Mouse (Mus musculus): Measurements from ENCODE around the gene Shtn1. TPM values are rescaled to one million over a fixed set of nuclear protein-coding genes. Genes with fewer than 3 reads are reported as not detected.

The Shtn1 gene
- polyA plus RNA-seq, 1 experiment from 2014 or later, result 1.1 TPM

DNA sequence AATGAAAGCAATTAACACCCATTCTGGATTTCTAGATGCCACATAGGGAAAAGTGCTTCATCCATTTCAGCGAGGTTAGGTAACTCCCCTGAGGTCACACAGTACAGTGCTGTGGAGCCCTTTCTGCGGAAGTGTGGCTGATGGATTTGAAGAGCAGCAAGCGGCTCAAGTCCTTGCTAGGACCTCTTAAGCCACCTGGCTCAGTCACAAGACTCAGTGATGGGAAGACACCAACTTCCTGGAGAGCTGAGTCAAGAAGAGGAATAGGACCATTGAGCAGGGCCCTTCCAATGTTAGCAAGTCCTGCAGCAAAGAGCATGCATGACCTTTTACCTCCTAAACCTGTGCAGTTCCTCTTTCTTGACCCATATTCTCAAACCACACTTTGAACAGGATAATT, 1.5 kb downstream of the Shtn1 start:
- no peak overlapping the region for H3K9ac ChIP-seq (ENCODE audit: low read length)
- WGBS, result 65% methylated on average over 3 of the region's 3 CpGs
- peaks cover 32% of the 10 kb centered on the region for H3K27me3 ChIP-seq (ENCODE audit: control insufficient read depth, insufficient read depth, low read length)
- H3K4me1 ChIP-seq (ENCODE audit: control insufficient read depth, insufficient read depth, low read length), result no peaks in the 10 kb centered on the region; the same call in 1 of the 2 replicates
- H3K9me3 ChIP-seq (replicated peaks; ENCODE audit: control insufficient read depth, low read length), result no peaks in the 10 kb centered on the region
- H3K4me2 ChIP-seq (ENCODE audit: low read depth, low read length), result no peak overlapping the region
- no peak overlapping the region for H3K4me3 ChIP-seq (ENCODE audit: low read length)
- H3K36me3 ChIP-seq (ENCODE audit: control insufficient read depth, insufficient read depth), result no peaks in the 10 kb centered on the region
- H3K27ac ChIP-seq (ENCODE audit: low read length), result no peak overlapping the region
- no peak for ATAC-seq (replicated peaks; ENCODE audit: extremely low read depth, insufficient read depth, low FRiP score)

DNA sequence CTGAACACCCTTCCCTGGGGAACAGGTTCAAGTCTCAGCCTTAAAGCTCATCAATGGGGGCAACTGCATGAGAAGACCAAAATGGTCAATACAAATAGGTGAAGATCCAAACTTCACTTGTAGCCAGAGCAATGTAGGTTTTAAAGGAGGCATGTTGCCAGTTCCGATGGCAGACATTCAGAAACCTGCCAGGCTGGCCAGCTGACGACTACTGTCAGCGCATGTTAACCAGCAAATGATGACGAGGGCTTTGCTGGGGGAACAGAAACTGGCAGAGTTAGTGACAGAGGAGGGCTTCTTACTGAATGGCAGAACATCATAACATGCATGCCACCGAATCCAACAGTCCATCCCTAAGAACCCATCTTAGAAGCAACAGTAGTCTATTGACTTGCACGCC, 2.9 kb downstream of the Shtn1 start:
- Histone ChIP-seq H3K9me3 (replicated peaks; ENCODE audit: control insufficient read depth, low read length) (no peaks in the 10 kb centered on the region), H3K27ac (ENCODE audit: low read length) (no peak overlapping the region), H3K9ac (ENCODE audit: low read length) (no peak overlapping the region), H3K4me1 (ENCODE audit: control insufficient read depth, insufficient read depth, low read length) (no peaks in the 10 kb centered on the region; the same call in 1 of the 2 replicates), H3K36me3 (ENCODE audit: control insufficient read depth, insufficient read depth) (no peaks in the 10 kb centered on the region), H3K4me3 (ENCODE audit: low read length) (no peak overlapping the region), H3K4me2 (ENCODE audit: low read depth, low read length) (no peak overlapping the region), H3K27me3 (ENCODE audit: control insufficient read depth, insufficient read depth, low read length) (peaks cover 32% of the 10 kb centered on the region)
- no peak for ATAC-seq (replicated peaks; ENCODE audit: extremely low read depth, insufficient read depth, low FRiP score)
- WGBS, result 79% methylated on average over 6 of the region's 6 CpGs

- ATAC-seq (replicated peaks; ENCODE audit: extremely low read depth, insufficient read depth, low FRiP score), result no peak
- no peak overlapping the region for H3K27ac ChIP-seq (ENCODE audit: low read length)
- WGBS, result 77% methylated on average over 2 of the region's 2 CpGs
- no peaks in the 10 kb centered on the region for H3K36me3 ChIP-seq (ENCODE audit: control insufficient read depth, insufficient read depth)
- no peaks in the 10 kb centered on the region for H3K9me3 ChIP-seq (replicated peaks; ENCODE audit: control insufficient read depth, low read length)
- H3K27me3 ChIP-seq (ENCODE audit: control insufficient read depth, insufficient read depth, low read length), result peaks cover 28% of the 10 kb centered on the region
- H3K4me3 ChIP-seq (ENCODE audit: low read length), result no peak overlapping the region
- H3K9ac ChIP-seq (ENCODE audit: low read length), result no peak overlapping the region
- no peak overlapping the region for H3K4me2 ChIP-seq (ENCODE audit: low read depth, low read length)
- H3K4me1 ChIP-seq (ENCODE audit: control insufficient read depth, insufficient read depth, low read length), result no peaks in the 10 kb centered on the region; the same call in 1 of the 2 replicates
Measured at GRCm38 (mm10) chr19:59071979-59072378, 3.9 kb downstream of the Shtn1 start.

DNA sequence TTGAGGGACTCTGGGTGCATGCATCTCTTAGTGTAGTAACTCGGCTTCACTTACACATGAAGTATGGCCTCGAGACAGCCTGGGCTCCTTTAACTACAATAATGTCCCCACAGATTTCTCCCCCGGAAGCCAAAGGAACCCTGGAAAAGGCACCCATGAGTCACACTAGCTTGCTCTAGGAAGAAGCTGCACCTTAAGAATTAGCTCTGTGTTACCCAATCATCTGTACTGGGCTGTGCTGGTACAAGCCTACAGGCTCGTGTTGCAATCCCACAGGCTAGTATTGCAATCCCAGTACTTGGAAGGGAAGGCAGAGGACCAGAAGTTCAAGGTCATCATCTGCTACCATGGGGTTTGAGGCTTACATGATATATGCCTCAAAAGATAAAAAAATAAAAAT, 4.5 kb downstream of the Shtn1 start:
- no peaks in the 10 kb centered on the region for H3K36me3 ChIP-seq (ENCODE audit: control insufficient read depth, insufficient read depth)
- H3K27ac ChIP-seq (ENCODE audit: low read length), result no peak overlapping the region
- H3K4me1 ChIP-seq (ENCODE audit: control insufficient read depth, insufficient read depth, low read length), result no peaks in the 10 kb centered on the region; the same call in 1 of the 2 replicates
- H3K4me3 ChIP-seq (ENCODE audit: low read length), result no peak overlapping the region
- peaks cover 23% of the 10 kb centered on the region for H3K27me3 ChIP-seq (ENCODE audit: control insufficient read depth, insufficient read depth, low read length)
- no peak overlapping the region for H3K4me2 ChIP-seq (ENCODE audit: low read depth, low read length)
- no peak overlapping the region for H3K9ac ChIP-seq (ENCODE audit: low read length)
- 77% methylated on average over 4 of the region's 4 CpGs for WGBS
- no peaks in the 10 kb centered on the region for H3K9me3 ChIP-seq (replicated peaks; ENCODE audit: control insufficient read depth, low read length)
- ATAC-seq (replicated peaks; ENCODE audit: extremely low read depth, insufficient read depth, low FRiP score), result no peak

DNA sequence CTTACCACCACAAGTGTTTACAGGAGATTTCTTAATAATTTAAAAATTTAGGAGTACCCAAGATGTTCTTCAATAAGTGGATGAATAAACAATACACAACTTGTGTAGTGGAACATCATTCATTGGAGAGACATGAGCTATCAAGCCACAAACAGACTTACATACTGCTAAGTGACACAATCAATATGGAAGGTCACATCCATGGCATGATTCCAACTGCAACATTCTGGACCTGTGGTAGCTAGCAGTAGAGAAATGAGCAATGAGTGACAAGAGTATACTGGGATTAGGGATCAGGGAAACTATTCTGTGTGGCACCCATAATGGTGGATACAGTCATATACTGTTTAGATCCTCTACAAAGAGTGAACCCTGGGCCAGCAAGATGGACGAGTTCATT, 8.2 kb downstream of the Shtn1 start:
- no peak overlapping the region for H3K4me2 ChIP-seq (ENCODE audit: low read depth, low read length)
- H3K9me3 ChIP-seq (replicated peaks; ENCODE audit: control insufficient read depth, low read length), result no peaks in the 10 kb centered on the region
- no peak overlapping the region for H3K4me3 ChIP-seq (ENCODE audit: low read length)
- no peak overlapping the region for H3K9ac ChIP-seq (ENCODE audit: low read length)
- no peak for ATAC-seq (replicated peaks; ENCODE audit: extremely low read depth, insufficient read depth, low FRiP score)
- H3K4me1 ChIP-seq (ENCODE audit: control insufficient read depth, insufficient read depth, low read length), result no peaks in the 10 kb centered on the region
- no peak overlapping the region for H3K27ac ChIP-seq (ENCODE audit: low read length)
- H3K36me3 ChIP-seq (ENCODE audit: control insufficient read depth, insufficient read depth), result no peaks in the 10 kb centered on the region
- H3K27me3 ChIP-seq (ENCODE audit: control insufficient read depth, insufficient read depth, low read length), result no peaks in the 10 kb centered on the region
- WGBS, result 57% methylated on average over 1 of the region's 1 CpGs

DNA sequence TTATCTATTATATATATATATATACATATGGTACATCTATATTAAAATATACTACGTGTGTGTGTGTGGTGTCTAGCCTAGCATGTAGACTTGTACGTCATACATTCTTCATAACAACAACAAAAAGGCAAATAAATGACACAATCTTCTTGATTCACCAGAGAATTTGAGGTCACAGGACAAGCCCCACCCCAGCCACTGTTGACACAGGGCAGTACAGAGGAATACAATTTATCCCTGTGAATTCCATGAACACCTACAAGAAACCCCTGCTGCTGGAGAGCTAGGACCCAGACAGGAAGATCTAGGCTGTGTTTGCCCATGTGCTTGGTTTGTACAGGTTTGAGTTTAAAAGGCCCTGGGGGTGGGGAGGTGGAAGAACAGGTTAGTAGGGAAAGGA, 9.2 kb downstream of the Shtn1 start:
- H3K4me3 ChIP-seq (ENCODE audit: low read length), result no peak overlapping the region
- no peaks in the 10 kb centered on the region for H3K36me3 ChIP-seq (ENCODE audit: control insufficient read depth, insufficient read depth)
- WGBS, result 91% methylated on average over 2 of the region's 2 CpGs
- H3K27me3 ChIP-seq (ENCODE audit: control insufficient read depth, insufficient read depth, low read length), result no peaks in the 10 kb centered on the region
- H3K27ac ChIP-seq (ENCODE audit: low read length), result no peak overlapping the region
- H3K4me2 ChIP-seq (ENCODE audit: low read depth, low read length), result no peak overlapping the region
- ATAC-seq (replicated peaks; ENCODE audit: extremely low read depth, insufficient read depth, low FRiP score), result no peak
- H3K9me3 ChIP-seq (replicated peaks; ENCODE audit: control insufficient read depth, low read length), result no peaks in the 10 kb centered on the region
- H3K4me1 ChIP-seq (ENCODE audit: control insufficient read depth, insufficient read depth, low read length), result no peaks in the 10 kb centered on the region
- H3K9ac ChIP-seq (ENCODE audit: low read length), result no peak overlapping the region

DNA sequence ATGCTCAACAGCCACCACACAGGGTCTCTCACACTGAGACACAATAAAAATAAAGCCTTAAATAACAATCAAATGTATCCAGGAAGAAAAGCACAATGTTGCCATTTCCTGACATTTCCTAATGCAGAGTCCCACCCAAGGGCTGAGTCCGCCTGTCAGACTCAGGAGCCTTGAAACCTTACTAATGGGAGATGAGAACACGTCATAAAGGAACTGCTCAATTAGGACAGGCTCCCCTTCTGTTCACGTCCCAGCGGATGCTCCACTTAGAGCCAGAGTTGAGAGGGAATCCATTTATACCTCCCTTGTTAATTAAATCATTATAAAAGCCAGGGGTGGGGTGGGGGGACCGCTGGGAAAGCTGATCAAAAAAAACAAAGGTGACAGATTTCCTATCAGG, 9.8 kb downstream of the Shtn1 start:
- Histone ChIP-seq H3K27me3 (ENCODE audit: control insufficient read depth, insufficient read depth, low read length) (no peaks in the 10 kb centered on the region), H3K4me3 (ENCODE audit: low read length) (no peak overlapping the region), H3K9ac (ENCODE audit: low read length) (no peak overlapping the region), H3K27ac (ENCODE audit: low read length) (no peak overlapping the region), H3K4me2 (ENCODE audit: low read depth, low read length) (no peak overlapping the region), H3K4me1 (ENCODE audit: control insufficient read depth, insufficient read depth, low read length) (no peaks in the 10 kb centered on the region), H3K9me3 (replicated peaks; ENCODE audit: control insufficient read depth, low read length) (no peaks in the 10 kb centered on the region), H3K36me3 (ENCODE audit: control insufficient read depth, insufficient read depth) (no peaks in the 10 kb centered on the region)
- WGBS, result 61% methylated on average over 5 of the region's 5 CpGs
- ATAC-seq (replicated peaks; ENCODE audit: extremely low read depth, insufficient read depth, low FRiP score), result no peak

GRCm38 (mm10) chr19:59064616-59065015, 11.3 kb downstream of the Shtn1 start:
- Histone ChIP-seq H3K36me3 (ENCODE audit: control insufficient read depth, insufficient read depth) (no peaks in the 10 kb centered on the region), H3K9ac (ENCODE audit: low read length) (no peak overlapping the region), H3K4me2 (ENCODE audit: low read depth, low read length) (no peak overlapping the region), H3K27me3 (ENCODE audit: control insufficient read depth, insufficient read depth, low read length) (no peaks in the 10 kb centered on the region), H3K4me1 (ENCODE audit: control insufficient read depth, insufficient read depth, low read length) (no peaks in the 10 kb centered on the region), H3K9me3 (replicated peaks; ENCODE audit: control insufficient read depth, low read length) (no peaks in the 10 kb centered on the region), H3K27ac (ENCODE audit: low read length) (no peak overlapping the region), H3K4me3 (ENCODE audit: low read length) (no peak overlapping the region)
- 82% methylated on average over 5 of the region's 5 CpGs for WGBS
- no peak for ATAC-seq (replicated peaks; ENCODE audit: extremely low read depth, insufficient read depth, low FRiP score)

DNA sequence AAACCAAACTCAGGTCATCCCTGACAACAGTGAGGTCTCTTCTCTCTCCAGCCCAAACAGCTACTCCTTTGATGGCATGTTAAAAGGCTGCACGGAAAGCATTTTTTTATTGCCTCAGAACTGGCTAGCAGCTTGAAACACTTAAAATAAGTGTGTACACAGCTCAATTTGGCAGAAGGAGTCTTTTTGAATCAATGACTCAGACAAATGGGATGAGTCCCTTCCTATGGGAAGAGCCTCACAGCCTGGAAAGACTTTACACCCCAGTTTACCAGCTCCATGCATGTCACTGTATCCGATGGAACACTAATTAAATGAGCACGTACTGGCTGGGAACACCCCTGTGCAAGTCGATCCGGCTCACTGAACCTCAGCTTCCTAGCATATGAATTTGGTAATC, 12.3 kb downstream of the Shtn1 start:
- Histone ChIP-seq H3K4me3 (ENCODE audit: low read length) (no peak overlapping the region), H3K4me1 (ENCODE audit: control insufficient read depth, insufficient read depth, low read length) (no peaks in the 10 kb centered on the region)
- no peak for ATAC-seq (replicated peaks; ENCODE audit: extremely low read depth, insufficient read depth, low FRiP score)

GRCm38 (mm10) chr19:59058105-59058504, 17.8 kb downstream of the Shtn1 start:
- Histone ChIP-seq H3K9ac (ENCODE audit: low read length) (no peak overlapping the region), H3K9me3 (replicated peaks; ENCODE audit: control insufficient read depth, low read length) (no peaks in the 10 kb centered on the region), H3K27ac (ENCODE audit: low read length) (no peak overlapping the region), H3K36me3 (ENCODE audit: control insufficient read depth, insufficient read depth) (no peaks in the 10 kb centered on the region), H3K4me3 (ENCODE audit: low read length) (no peak overlapping the region), H3K27me3 (ENCODE audit: control insufficient read depth, insufficient read depth, low read length) (no peaks in the 10 kb centered on the region), H3K4me2 (ENCODE audit: low read depth, low read length) (no peak overlapping the region), H3K4me1 (ENCODE audit: control insufficient read depth, insufficient read depth, low read length) (no peaks in the 10 kb centered on the region)
- 74% methylated on average over 4 of the region's 4 CpGs for WGBS
- no peak for ATAC-seq (replicated peaks; ENCODE audit: extremely low read depth, insufficient read depth, low FRiP score)

More for the DNA sequence above, 12.3 kb downstream of the Shtn1 start:
- Histone ChIP-seq H3K27me3 (ENCODE audit: control insufficient read depth, insufficient read depth, low read length) (no peaks in the 10 kb centered on the region), H3K4me2 (ENCODE audit: low read depth, low read length) (no peak overlapping the region), H3K9ac (ENCODE audit: low read length) (no peak overlapping the region), H3K9me3 (replicated peaks; ENCODE audit: control insufficient read depth, low read length) (no peaks in the 10 kb centered on the region), H3K27ac (ENCODE audit: low read length) (no peak overlapping the region), H3K36me3 (ENCODE audit: control insufficient read depth, insufficient read depth) (no peaks in the 10 kb centered on the region)
- WGBS, result 85% methylated on average over 5 of the region's 5 CpGs

Data from heart, embryonic 16.5 days (tissue).